Mouse (Mus musculus) spleen, adult 2 months (tissue): ENCODE data around the gene Cerk.

ENCODE experiments used
- CTCF ChIP-seq: fragments of 200-500 bp; IDR thresholded peaks from 2 replicates; pipeline ENCODE4 v1.5.1; 2011; ENCODE audit warnings: mild to moderate bottlenecking, inconsistent platforms; ENCODE audit not compliant: insufficient read depth, insufficient read length, insufficient replicate concordance; ENCODE audit errors: extremely low read depth
- POLR2A ChIP-seq: fragments of 200-500 bp; IDR thresholded peaks from 2 replicates; pipeline ENCODE4 v1.6.1; 2011; ENCODE audit warnings: low read depth, low read length, inconsistent platforms

- TF ChIP-seq CTCF = no peak
- TF ChIP-seq POLR2A = no peak
Measured at GRCm38 (mm10) chr15:86171316-86171715, 14.6 kb downstream of the Cerk start.
